Mouse (Mus musculus) yolk sac, embryonic 10.5 days (tissue): ENCODE measurements around the gene Ddias.

Experiments
- DNase-seq: peaks from one replicate; pipeline ENCODE4 v3.0.0-alpha.2; 2017; ENCODE audit warnings: low spot score

Ddias gene

DNA sequence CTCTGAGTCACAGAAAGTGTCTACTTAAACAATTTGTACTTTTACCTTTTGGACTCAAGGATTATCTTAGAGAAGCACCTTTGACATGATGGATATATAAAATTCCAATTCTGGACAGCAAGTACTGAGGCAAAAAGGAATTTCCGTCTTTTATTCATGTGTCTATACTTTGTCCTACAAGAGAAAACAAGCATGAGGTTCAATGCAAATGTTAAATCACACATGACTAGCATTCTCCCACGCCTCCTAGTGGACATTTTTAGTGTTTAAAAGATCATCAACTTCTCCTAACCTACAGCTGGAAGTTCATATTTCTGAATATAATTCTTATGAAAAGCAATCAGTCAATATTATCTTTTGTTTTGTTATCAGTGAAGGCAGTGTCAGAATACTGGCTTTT lies 7.5 kb downstream of the Ddias start:
- DNase-seq = no peak

GRCm38 (mm10) chr7:92848246-92848645 lies 25.8 kb downstream of the Ddias start:
- DNase-seq = no peak

DNA sequence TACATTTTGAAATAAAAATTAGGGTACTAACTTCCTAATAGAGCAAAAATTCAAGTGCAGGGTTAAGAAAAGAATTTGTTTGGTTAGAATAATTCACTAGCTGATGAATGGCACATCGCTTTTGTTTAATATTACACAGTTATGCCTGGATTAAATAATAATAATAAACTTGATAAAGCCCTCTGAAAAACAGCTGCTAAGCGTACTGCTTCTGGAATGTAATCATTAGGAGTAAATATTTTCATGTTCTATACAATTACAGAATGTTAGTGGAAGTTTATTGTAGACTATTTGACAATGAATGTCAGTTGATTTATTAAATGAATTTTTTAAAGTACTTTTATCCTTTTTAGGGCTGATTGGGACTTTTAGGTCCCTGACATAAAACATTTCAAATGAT lies 31.8 kb downstream of the Ddias start:
- DNase-seq = no peak

- DNase-seq = no peak
Measured at GRCm38 (mm10) chr7:92837907-92838306, 36.1 kb downstream of the Ddias start.

DNA sequence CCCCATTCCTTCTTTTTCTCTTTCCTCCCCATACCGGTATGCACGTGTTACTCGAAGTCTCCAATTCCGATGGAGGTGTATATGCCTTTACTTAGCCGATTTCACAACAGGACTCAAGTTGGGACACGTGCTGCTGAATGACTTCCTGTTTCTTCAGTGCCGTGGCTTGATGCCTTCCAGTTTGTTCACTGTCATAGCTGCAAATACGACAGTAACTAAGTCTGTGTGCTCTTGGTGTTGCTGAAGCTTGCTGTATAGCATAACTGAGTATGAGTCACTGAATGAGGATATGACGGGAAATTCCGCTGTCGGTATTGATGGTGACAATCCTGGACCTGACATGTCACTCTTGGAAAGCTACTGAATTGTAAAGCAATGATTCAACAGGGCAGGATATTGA lies 36.8 kb downstream of the Ddias start:
- no peak for DNase-seq

DNA sequence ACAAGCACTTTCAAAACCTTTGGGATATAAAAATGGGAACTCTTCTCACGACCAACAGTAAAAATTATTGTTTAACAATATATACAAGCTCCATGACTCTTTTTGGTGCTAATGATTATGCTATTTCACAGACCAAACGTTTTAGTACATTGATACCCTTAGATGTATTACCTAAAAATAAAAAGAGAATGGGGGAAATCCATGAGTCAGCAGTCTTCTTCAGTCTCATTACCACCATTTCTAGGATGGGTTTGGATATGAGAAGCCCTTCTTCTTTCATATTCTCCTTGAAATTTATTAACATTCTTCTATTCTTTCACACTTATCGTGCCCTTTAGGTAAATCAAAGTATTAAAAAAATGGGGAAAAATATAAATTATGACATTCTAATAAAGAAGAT lies 37.6 kb downstream of the Ddias start:
- no peak for DNase-seq

- no peak for DNase-seq
Measured at GRCm38 (mm10) chr7:92834391-92834790, 39.7 kb downstream of the Ddias start.

DNA sequence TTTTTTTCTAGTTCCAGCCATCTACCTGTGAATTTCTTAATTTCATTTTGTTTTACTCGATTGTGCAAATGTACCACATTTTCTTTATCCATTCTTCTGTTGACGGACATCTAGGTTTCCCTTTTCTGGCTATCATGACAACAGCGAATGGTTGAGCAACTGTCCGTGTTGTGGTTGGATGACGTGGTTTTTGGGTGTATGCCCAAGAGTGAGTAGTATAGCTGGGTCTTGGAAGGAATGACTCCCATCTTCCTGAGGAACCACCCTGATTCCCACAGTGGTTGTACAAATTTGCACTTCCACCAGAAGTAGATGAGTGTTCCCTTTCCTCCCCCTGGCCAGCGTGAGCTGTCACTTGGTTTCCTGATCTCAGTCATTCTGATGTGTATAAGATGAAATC lies 41.7 kb downstream of the Ddias start:
- DNase-seq = no peak

- no peak for DNase-seq
Measured at GRCm38 (mm10) chr7:92827981-92828380, 46.1 kb downstream of the Ddias start.

- no peak for DNase-seq
Measured at GRCm38 (mm10) chr7:92826248-92826647, 47.8 kb downstream of the Ddias start.

GRCm38 (mm10) chr7:92822409-92823101 lies 51.5 kb downstream of the Ddias start:
- no peak for DNase-seq

- no peak for DNase-seq
Measured at GRCm38 (mm10) chr7:92821871-92822270, 52.2 kb downstream of the Ddias start.

GRCm38 (mm10) chr7:92820941-92821465 lies 53.0 kb downstream of the Ddias start:
- DNase-seq = no peak

DNA sequence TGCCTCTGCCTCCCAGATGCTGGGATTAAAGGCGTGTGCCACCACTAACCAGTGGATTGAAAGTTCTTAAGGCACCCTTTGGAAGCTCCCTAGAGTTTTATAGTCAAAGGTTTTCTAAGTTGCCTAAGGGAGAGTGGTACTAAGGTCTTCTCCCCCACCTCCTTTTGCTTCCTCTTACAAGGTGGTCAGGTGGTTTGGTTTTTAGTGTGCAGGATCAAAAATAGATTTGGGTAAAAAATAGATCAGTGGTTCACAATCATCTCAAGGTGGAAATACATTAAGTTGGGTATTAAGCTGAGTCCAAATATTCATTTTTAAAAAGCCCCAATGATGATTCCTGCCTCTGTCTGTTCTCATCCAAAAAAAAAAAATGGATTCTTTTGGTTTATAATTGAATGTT lies 53.6 kb downstream of the Ddias start:
- no peak for DNase-seq

DNA sequence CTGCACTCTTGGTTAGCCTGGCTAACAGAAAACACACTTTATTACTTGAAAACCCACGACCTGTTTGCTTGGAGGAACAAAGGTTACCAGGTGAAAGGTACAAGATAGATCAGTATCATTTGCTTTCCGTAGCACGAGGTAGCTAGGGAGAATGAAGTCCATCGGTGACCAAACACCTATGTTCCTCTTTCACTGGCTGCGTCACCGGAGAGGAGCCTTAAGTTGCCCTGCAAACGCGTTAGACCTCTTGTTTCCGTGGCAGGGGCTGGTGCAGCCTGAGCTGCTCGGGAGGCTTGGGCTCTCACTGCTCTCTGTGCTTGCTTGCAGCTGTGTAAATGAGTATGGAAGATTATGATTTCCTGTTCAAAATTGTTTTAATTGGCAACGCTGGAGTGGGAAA lies 54.4 kb downstream of the Ddias start:
- DNase-seq = peak; percentile 78

- peak; percentile 75 for DNase-seq
Measured at GRCm38 (mm10) chr7:92817886-92818285, 56.2 kb downstream of the Ddias start.

GRCm38 (mm10) chr7:92817242-92817641 lies 56.8 kb downstream of the Ddias start:
- no peak for DNase-seq

GRCm38 (mm10) chr7:92811667-92812279 lies 62.3 kb downstream of the Ddias start:
- DNase-seq = no peak
